Mouse (Mus musculus): ENCODE data around the gene Olfr99.
"Not testable (repeated sequence)": the region's sequence is repeated elsewhere in the genome, so short reads cannot be mapped to it uniquely, and the experiment has no call there.

Gene Olfr99

GRCm38 (mm10) chr17:37283360-37283759 is at the start of gene Olfr99:
TSS of gene Olfr99 (minus strand) at chr17:37283460.
- DNase-seq (ENCODE audit: low spot score in 2 of 2) = no peak

- no peak for DNase-seq (ENCODE audit: low spot score in 2 of 2)
Measured at GRCm38 (mm10) chr17:37316954-37317353, 33.7 kb upstream of the Olfr99 start, which contains the start of gene Olfr102. TSS of gene Olfr102 (minus strand) at chr17:37317054.

GRCm38 (mm10) chr17:37310146-37310699 is 27.0 kb upstream of the Olfr99 start:
- DNase-seq (ENCODE audit: low spot score in 2 of 2) = no peak

- peak; percentile 4 to 19 for DNase-seq (ENCODE audit: low spot score in 2 of 2)
Measured at GRCm38 (mm10) chr17:37308483-37308882, 25.2 kb upstream of the Olfr99 start.

GRCm38 (mm10) chr17:37304213-37304612 is 21.0 kb upstream of the Olfr99 start, which contains the start of gene Olfr101:
TSS of gene Olfr101 (minus strand) at chr17:37304313.
- DNase-seq (ENCODE audit: low spot score in 2 of 2) = no peak

GRCm38 (mm10) chr17:37280331-37280730 is 2.9 kb downstream of the Olfr99 start:
- no peak for DNase-seq (ENCODE audit: low spot score in 2 of 2)

- DNase-seq (ENCODE audit: low spot score in 2 of 2) = no peak
Measured at GRCm38 (mm10) chr17:37276573-37276972, 6.7 kb downstream of the Olfr99 start.

GRCm38 (mm10) chr17:37275626-37276248 is 7.5 kb downstream of the Olfr99 start:
- DNase-seq (ENCODE audit: low spot score in 2 of 2) = no peak

- DNase-seq (ENCODE audit: low spot score in 2 of 2) = peak; percentile 4 to 7
Measured at GRCm38 (mm10) chr17:37270702-37271092, 12.6 kb downstream of the Olfr99 start.

- peak; percentile 96 for DNase-seq (ENCODE audit: low spot score in 2 of 2)
Measured at GRCm38 (mm10) chr17:37270058-37270701, 13.1 kb downstream of the Olfr99 start, which contains the start of gene H2-M3. TSS of gene H2-M3 (plus strand) at chr17:37270220.

GRCm38 (mm10) chr17:37263626-37264025 is 19.6 kb downstream of the Olfr99 start, which contains the start of gene Olfr98:
TSS of gene Olfr98 (minus strand) at chr17:37263749.
- DNase-seq (ENCODE audit: low spot score in 2 of 2) = no peak

GRCm38 (mm10) chr17:37250544-37250943 is 32.7 kb downstream of the Olfr99 start:
- DNase-seq (ENCODE audit: low spot score in 2 of 2) = peak; percentile 5 to 6

- no peak for DNase-seq (ENCODE audit: low spot score in 2 of 2)
Measured at GRCm38 (mm10) chr17:37249460-37249859, 33.8 kb downstream of the Olfr99 start.

GRCm38 (mm10) chr17:37246715-37247114 is 36.5 kb downstream of the Olfr99 start:
- DNase-seq (ENCODE audit: low spot score in 2 of 2) = peak; percentile 40 to 42

- DNase-seq (ENCODE audit: low spot score in 2 of 2) = no peak
Measured at GRCm38 (mm10) chr17:37242198-37242597, 41.1 kb downstream of the Olfr99 start.

- DNase-seq (ENCODE audit: low spot score in 2 of 2) = not testable (repeated sequence)
Measured at GRCm38 (mm10) chr17:37237230-37237629, 46.0 kb downstream of the Olfr99 start, which contains the start of gene Olfr97. TSS of gene Olfr97 (minus strand) at chr17:37237330.
